Mouse (Mus musculus) brain, embryonic 14.5 days (tissue): ENCODE measurements around the gene Kctd21. TPM values are rescaled to one million over a fixed set of nuclear protein-coding genes. Genes with fewer than 3 reads are reported as not detected.

Experiments used
- DNase-seq: peaks from one replicate; pipeline ENCODE4 v3.0.0-alpha.2; 2011; ENCODE audit warnings: low read depth
- CTCF ChIP-seq: fragments of 200-500 bp; IDR thresholded peaks from 2 replicates; pipeline ENCODE4 v1.5.1; 2012; ENCODE audit warnings: inconsistent platforms, mild to moderate bottlenecking, moderate library complexity, borderline replicate concordance; ENCODE audit not compliant: insufficient read depth, insufficient read length; ENCODE audit errors: extremely low read depth
- POLR2A ChIP-seq: fragments of 200-500 bp; IDR thresholded peaks from 2 replicates; pipeline ENCODE4 v1.6.1; 2012; ENCODE audit warnings: mild to moderate bottlenecking, inconsistent platforms, borderline replicate concordance; ENCODE audit not compliant: poor library complexity, insufficient read depth, insufficient read length, severe bottlenecking; ENCODE audit errors: extremely low read depth
- polyA plus RNA-seq: library from polyadenylated mRNA; depleted of rRNA; stranded (reverse); fragments of >200 nt; gene quantifications from 2 replicates; pipeline ENCODE4 v1.2.3, GENCODE M21; 2012; rRNA removed

Gene Kctd21
- polyA plus RNA-seq, 1 experiment, result 8.7 TPM

GRCm38 (mm10) chr7:97379304-97379703, 47.2 kb downstream of the Kctd21 start:
- no peak for DNase-seq
- TF ChIP-seq CTCF (no peak), POLR2A (no peak)

DNA sequence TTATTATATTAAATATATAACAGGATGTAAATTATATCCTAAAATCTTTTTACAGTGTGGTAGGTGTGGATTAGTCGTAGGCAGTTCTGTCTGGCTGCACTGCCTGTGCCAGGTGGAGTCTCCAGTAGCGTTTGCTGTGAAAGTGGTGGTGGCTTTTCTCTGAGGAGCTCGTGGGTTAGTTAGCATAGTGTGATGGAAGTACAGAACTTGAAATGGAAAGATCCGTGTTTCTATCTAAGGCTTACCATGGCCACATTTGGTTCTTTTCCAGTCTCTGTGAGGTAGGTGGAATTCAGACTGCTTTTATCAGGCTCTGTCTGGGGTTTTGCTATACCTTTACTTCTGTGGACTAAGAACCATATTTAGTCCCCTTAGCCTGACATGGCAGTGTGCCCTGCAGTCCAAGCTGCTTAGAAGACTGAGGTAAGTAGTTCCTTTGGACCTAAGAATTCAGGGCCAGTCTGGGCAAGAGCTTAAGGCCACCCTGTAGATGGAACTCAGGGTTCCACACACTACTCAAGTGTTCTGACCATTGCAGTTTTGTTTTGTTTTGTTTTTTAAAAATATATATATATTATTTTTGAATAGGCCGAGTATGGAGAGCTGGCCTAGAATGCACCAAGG, 48.5 kb downstream of the Kctd21 start:
- TF ChIP-seq CTCF (no peak), POLR2A (no peak)
- no peak for DNase-seq

DNA sequence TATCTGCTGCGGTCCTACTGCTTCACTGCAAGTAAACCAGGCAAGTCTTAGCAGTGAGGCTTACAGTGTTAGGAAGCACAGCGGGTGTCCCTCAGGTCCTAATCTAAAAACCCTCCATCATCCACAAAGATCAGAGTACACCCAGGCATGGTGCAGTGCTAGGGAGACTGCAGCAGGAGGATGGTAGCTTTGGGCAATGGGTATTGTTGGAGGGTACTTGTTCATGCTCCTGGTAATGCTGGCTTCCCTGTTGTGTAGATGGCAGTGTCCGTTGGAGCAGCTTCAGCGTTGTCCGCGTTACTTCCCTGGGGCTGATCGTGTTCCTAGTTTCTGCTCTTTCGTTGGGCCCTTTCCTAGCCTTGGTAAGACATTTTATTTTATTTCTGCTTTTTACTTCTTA, 50.5 kb downstream of the Kctd21 start:
- TF ChIP-seq CTCF (no peak), POLR2A (no peak)
- DNase-seq, result no peak

- DNase-seq, result peak; percentile 43
- TF ChIP-seq POLR2A (no peak), CTCF (no peak)
Measured at GRCm38 (mm10) chr7:97383496-97384132, 51.5 kb downstream of the Kctd21 start.

DNA sequence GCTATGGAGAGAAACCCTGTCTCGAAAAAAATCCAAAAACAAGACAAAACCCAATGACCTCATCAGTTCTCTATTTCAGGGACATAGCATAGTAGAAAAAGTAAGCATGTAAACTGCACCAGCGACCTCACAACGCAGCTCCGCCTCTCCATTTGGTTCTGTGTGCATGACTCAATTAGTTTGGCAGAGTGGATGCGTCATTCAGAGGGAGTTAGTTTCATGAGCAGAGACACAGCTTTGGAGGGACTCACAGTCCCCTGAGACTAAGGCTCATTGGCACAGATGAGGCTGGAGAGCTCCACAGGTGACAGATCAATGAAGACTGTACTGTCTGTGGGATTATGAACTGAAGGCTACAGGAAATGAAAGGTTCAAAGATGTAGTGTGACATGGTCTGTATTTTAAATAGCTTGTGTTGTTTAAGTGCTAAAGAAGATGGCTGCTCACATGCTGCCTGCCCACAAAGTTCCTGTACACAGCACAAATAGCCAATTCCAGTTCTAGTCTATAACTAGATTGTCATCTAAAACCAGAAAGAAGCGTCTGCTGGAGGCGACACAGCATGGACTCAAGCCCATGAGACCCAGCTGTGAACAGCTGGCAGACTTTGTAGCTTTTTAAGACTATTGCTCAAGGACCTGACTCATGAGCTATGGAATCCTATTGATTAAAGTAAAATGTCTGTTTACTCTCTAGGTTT, 54.1 kb downstream of the Kctd21 start:
- DNase-seq, result peak; percentile 35
- TF ChIP-seq CTCF (no peak), POLR2A (no peak)

- peak; percentile 88 for DNase-seq
- TF ChIP-seq POLR2A (no peak), CTCF (no peak)
Measured at GRCm38 (mm10) chr7:97386806-97387370, 54.8 kb downstream of the Kctd21 start.

GRCm38 (mm10) chr7:97387561-97388147, 55.5 kb downstream of the Kctd21 start:
- no peak for DNase-seq
- TF ChIP-seq POLR2A (no peak), CTCF (no peak)

DNA sequence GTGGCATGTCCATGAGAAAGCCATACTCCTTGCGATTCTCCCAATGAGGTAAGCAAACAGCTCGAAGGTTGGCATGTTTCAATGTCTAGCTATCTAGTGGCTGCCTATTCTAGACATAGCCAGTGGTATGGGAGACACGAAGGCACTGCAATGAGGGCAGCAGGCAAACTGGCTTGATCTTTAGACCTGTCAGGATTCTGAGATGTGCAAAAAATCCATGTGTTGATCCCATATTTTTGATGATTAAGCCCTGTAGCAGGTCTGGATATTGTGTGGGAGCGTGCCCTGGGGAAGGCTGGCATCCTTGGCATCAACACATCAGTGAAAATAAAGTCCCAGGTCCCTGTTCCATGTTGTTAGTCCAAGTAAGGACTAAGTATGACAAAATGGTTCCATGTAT, 56.4 kb downstream of the Kctd21 start:
- DNase-seq, result no peak
- no peak for TF ChIP-seq POLR2A
- TF ChIP-seq CTCF, result no peak

- TF ChIP-seq POLR2A (no peak), CTCF (no peak)
- DNase-seq, result peak; percentile 96
Measured at GRCm38 (mm10) chr7:97391293-97392078, 59.4 kb downstream of the Kctd21 start.

DNA sequence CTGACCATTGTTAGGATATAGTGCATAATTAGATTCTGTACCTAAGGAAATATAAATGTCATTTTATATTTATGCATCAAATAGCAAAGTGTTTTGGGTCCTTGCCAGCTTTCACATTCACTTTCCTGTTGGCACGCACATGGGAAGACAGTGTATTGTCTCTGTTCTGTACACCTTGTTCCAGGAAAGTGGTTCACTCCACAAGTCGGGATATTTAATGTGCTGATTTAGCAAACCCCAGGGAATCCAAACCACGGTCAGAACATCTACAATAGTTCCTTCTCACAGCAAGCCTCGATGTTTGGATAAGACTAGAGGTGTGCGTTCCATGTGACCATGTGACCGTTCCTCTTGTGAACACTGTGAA, 59.9 kb downstream of the Kctd21 start:
- DNase-seq, result no peak
- TF ChIP-seq POLR2A (no peak), CTCF (no peak)

- DNase-seq, result no peak
- no peak for TF ChIP-seq CTCF
- no peak for TF ChIP-seq POLR2A
Measured at GRCm38 (mm10) chr7:97394375-97394774, 62.2 kb downstream of the Kctd21 start.

GRCm38 (mm10) chr7:97398943-97399342, 66.8 kb downstream of the Kctd21 start:
- TF ChIP-seq POLR2A, result no peak
- TF ChIP-seq CTCF, result no peak
- DNase-seq, result no peak

Other genes starting within 250 kb of the Kctd21 start
- 12.5 and 13.0 TPM in 2 replicates for gene Usp35, start 307 bp upstream of the Kctd21 start, polyA plus RNA-seq
- 19.7 and 28.8 TPM in 2 replicates for gene Alg8, start 39.3 kb downstream of the Kctd21 start, polyA plus RNA-seq
- 236 and 348 TPM in 2 replicates for gene Ndufc2, start 67.7 kb downstream of the Kctd21 start, polyA plus RNA-seq
- gene Thrsp, start 85.4 kb downstream of the Kctd21 start, polyA plus RNA-seq, result 1.8 and 2.1 TPM in 2 replicates
- 1.3 and 1.6 TPM in 2 replicates for gene Kctd14, start 119.0 kb downstream of the Kctd21 start, polyA plus RNA-seq
- gene Ints4, start 148.6 kb downstream of the Kctd21 start, polyA plus RNA-seq, result 80.7 and 93.5 TPM in 2 replicates
- 28.3 and 36.3 TPM in 2 replicates for gene Aamdc, start 247.2 kb downstream of the Kctd21 start, polyA plus RNA-seq
- gene Rsf1, start 247.6 kb downstream of the Kctd21 start, polyA plus RNA-seq, result 11.9 and 17.3 TPM in 2 replicates